In genomic region chr9:35508234-35508633, GRCm38 (mm10) we compare ENCODE assay signal across 10 mouse cellular contexts. TPM values are rescaled to one million over a fixed set of nuclear protein-coding genes. Genes with fewer than 3 reads are reported as not detected.
DNase-seq lines count a peak whose midpoint lies in the region; ATAC-seq and TF ChIP-seq lines count a peak whose summit lies in the region.
"Had no signal": no experiment of that assay in that cellular context is flagged by ENCODE, and none has a peak within 500 bp of the region (broad histone marks: within the 10 kb centered on the region; RNA-seq: fewer than 3 reads in every experiment).

No protein-coding gene starts in this region.

- H3K4me1 ChIP-seq in lung, adult 2 months (ENCODE audit: control insufficient read depth, insufficient read depth, low read length): no peaks in the 10 kb centered on the region
- H3K4me1 ChIP-seq in stomach, embryonic 16.5 days (ENCODE audit: control insufficient read depth, insufficient read depth, low read length): 0 out of 2 replicates have a peak, but pooled peaks cover 3% of the 10 kb centered on the region

- H3K27me3 ChIP-seq in stomach, embryonic 16.5 days (ENCODE audit: control insufficient read depth, insufficient read depth, low read length): no peaks in the 10 kb centered on the region
- H3K27me3 ChIP-seq: Patski had no signal

- 41% methylated on average over 8 of the region's 8 CpGs for WGBS in lung, adult 2 months
- 39% methylated on average over 8 of the region's 8 CpGs for WGBS in stomach, embryonic 16.5 days

- H3K4me3 ChIP-seq in lung, adult 2 months (replicated peaks; ENCODE audit: extremely low read depth, low read depth, low read length): no peak overlapping the region
- H3K4me3 ChIP-seq in stomach, embryonic 16.5 days (replicated peaks; ENCODE audit: low read length): no peak overlapping the region

- H3K9ac ChIP-seq in stomach, embryonic 16.5 days (ENCODE audit: low read length): no peak overlapping the region

- no peak overlapping the region for H3K4me2 ChIP-seq in stomach, embryonic 16.5 days (ENCODE audit: low read depth, low read length)

- peak; percentile 46 for DNase-seq in retina, postnatal 1 day
- no peak for DNase-seq in retina, embryonic 14.5 days (ENCODE audit: low spot score)
- DNase-seq in forelimb bud, embryonic 11.5 days (ENCODE audit: low read depth, low spot score): peak; percentile 39
- peak; percentile 74 for DNase-seq in heart, postnatal 4 days
- peak; percentile 17 for DNase-seq in lung, adult 2 months
- DNase-seq in kidney, postnatal 36 days: no peak
- DNase-seq in thymus, adult 18-20 months: no peak

- H3K36me3 ChIP-seq in stomach, embryonic 16.5 days (ENCODE audit: control insufficient read depth, insufficient read depth, low read length): 0 out of 2 replicates have a peak, but pooled peaks cover 4% of the 10 kb centered on the region

- no peak for TF ChIP-seq CTCF in lung, adult 2 months (IDR thresholded peaks at IDR 0.05; ENCODE audit: insufficient read depth, low read length)

- H3K27ac ChIP-seq in stomach, embryonic 16.5 days (ENCODE audit: low read length): 0 out of 2 replicates have a peak overlapping the region, but pooled peaks have one; percentile 5

- no peaks in the 10 kb centered on the region for H3K9me3 ChIP-seq in stomach, embryonic 16.5 days (replicated peaks; ENCODE audit: control insufficient read depth, low read length)

- ATAC-seq in stomach, embryonic 16.5 days (ENCODE audit: insufficient read depth, low FRiP score): peak; percentile 42; the same call in 1 of the 2 replicates
- ATAC-seq: Patski had no signal

- no peak for TF ChIP-seq POLR2A in lung, adult 2 months (IDR thresholded peaks at IDR 0.05; ENCODE audit: borderline replicate concordance, extremely low read depth, low read depth, low read length)

RNA-seq across cellular contexts. Expression of gene Gm1113, which starts 9.8 kb away (rescaled TPM):
- total RNA-seq in heart, postnatal 4 days (2021): not detected
- polyA plus RNA-seq in lung, adult 2 months (2012; rRNA removed): not detected in 2 replicates
- polyA plus RNA-seq in stomach, embryonic 16.5 days (2015; fragmentation: Nextera tagmentation; extraction: Ambion mirVana): not detected in 2 replicates
- polyA plus RNA-seq: frontal cortex, adult 2 months; Patski had no signal

RNA-seq across cellular contexts. Expression of gene Ddx25, which starts 50.1 kb away (rescaled TPM):
- under 1 TPM; 0.05 to 0.07 TPM for total RNA-seq in heart, postnatal 4 days (2021)
- 0.02 and 0.03 TPM in 2 replicates for polyA plus RNA-seq in lung, adult 2 months (2012; rRNA removed)
- polyA plus RNA-seq in stomach, embryonic 16.5 days (2015; fragmentation: Nextera tagmentation; extraction: Ambion mirVana): 1.2 and 1.4 TPM in 2 replicates

RNA-seq across cellular contexts. Expression of gene Pus3, which starts 50.2 kb away (rescaled TPM):
- total RNA-seq in heart, postnatal 4 days (2021): 1 to 10 TPM; 8.9 to 9.3 TPM
- polyA plus RNA-seq in lung, adult 2 months (2012; rRNA removed): 1.1 and 2.2 TPM in 2 replicates
- 16.9 and 17.1 TPM in 2 replicates for polyA plus RNA-seq in stomach, embryonic 16.5 days (2015; fragmentation: Nextera tagmentation; extraction: Ambion mirVana)

Comparison
In these comparisons a context has a peak if more than half of its experiments do, and no peak if none do; other contexts are left out.
1. DNase-seq: peak in retina, postnatal 1 day (single experiment), forelimb bud, embryonic 11.5 days (single experiment), heart, postnatal 4 days (single experiment) and lung, adult 2 months (single experiment); none in retina, embryonic 14.5 days (single experiment), kidney, postnatal 36 days (0 of 2) and thymus, adult 18-20 months (0 of 2).